Mouse (Mus musculus) thymus, adult 2 months (tissue): Measurements from ENCODE around the gene Gm20683.

ENCODE experiments used
- CTCF ChIP-seq: fragments of 200-500 bp; IDR thresholded peaks from 2 replicates; pipeline ENCODE4 v1.5.1; 2012; ENCODE audit warnings: mild to moderate bottlenecking, control low read depth, low read length, moderate library complexity, borderline replicate concordance; ENCODE audit not compliant: control insufficient read depth, poor library complexity, insufficient read depth; ENCODE audit errors: extremely low read depth
- POLR2A ChIP-seq: fragments of 200-500 bp; IDR thresholded peaks from 2 replicates; pipeline ENCODE4 v1.6.1; 2012; ENCODE audit warnings: mild to moderate bottlenecking, low read length, control low read depth, moderate library complexity; ENCODE audit not compliant: control insufficient read depth, poor library complexity, insufficient read depth; ENCODE audit errors: extremely low read depth

DNA sequence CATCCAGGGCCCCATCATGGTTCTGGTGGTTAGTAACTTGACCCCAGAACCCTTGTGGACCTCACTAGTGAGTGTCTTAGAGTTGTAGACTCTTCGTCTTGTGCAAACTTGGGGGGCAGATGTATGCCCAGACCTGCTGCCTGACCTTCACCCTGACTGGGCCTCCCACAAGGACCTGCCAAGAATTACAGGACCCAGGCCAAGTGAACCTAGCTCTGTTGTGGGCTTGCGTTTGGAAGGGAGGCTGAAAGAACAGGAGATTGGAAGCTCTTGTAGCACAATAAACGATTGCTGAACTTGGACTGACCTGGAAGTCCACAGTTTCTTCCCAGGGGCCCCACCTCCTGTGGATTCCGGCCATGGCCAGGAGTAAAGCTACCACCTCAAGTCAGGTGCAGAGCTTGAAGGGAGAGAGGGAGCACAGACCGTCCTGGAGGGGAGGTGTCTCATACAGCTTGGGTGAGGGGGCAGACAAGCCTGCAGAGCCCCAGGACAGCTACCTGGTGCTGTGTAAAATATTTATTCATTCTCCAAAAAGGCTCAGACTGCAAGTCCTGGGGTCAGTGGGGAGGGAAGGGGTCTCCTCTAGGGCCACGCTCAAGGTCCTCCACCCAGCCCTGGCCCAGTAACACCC is 7.5 kb downstream of the Gm20683 start:
- TF ChIP-seq POLR2A (no peak), CTCF (no peak)
